Mouse (Mus musculus) heart, embryonic 14.5 days (tissue): ENCODE measurements at regions not wholly inside any gene's neighbourhood (a gene's known extent, or its start where the extent isn't known, plus 50 kb on each side); places are given as distances from the start of the nearest gene placed in this dataset.

Experiments used
- ATAC-seq: fragments of 200-750 bp; cut with Nextera tagmentation; 2 replicates; pipeline ENCODE4 v1.8.0; 2017; ENCODE audit warnings: low read depth, moderate TSS enrichment; ENCODE audit not compliant: insufficient number of reproducible peaks, insufficient read depth, low FRiP score
- H3K27ac ChIP-seq, 2 experiments: fragments of 200-500 bp in 1 of 2; fragments of 300-500 bp in 1 of 2; sonication (generic) in 1 of 2; replicated peaks in 1 of 2; 2 replicates each; pipeline ENCODE4 v1.5.1; 2012 to 2014; ENCODE audit warnings: low read depth in 2 of 2, low read length in 2 of 2, control low read depth in 1 of 2, mild to moderate bottlenecking in 1 of 2, mixed read lengths in 1 of 2; ENCODE audit not compliant: control insufficient read depth in 1 of 2, insufficient read depth in 1 of 2
- H3K27me3 ChIP-seq: fragments of 300-500 bp; sonication (generic); 2 replicates; pipeline ENCODE4 v1.6.1; 2014; ENCODE audit warnings: mild to moderate bottlenecking, low read length, control low read depth; ENCODE audit not compliant: control insufficient read depth, insufficient read depth
- H3K36me3 ChIP-seq: fragments of 300-500 bp; sonication (generic); 2 replicates; pipeline ENCODE4 v1.6.1; 2014; ENCODE audit warnings: mild to moderate bottlenecking, control low read depth, low read length, mixed read lengths; ENCODE audit not compliant: control insufficient read depth, insufficient read depth
- H3K4me1 ChIP-seq, 2 experiments: fragments of 200-500 bp in 1 of 2; fragments of 300-500 bp in 1 of 2; sonication (generic) in 1 of 2; 2 replicates each; pipeline ENCODE4 v1.6.1; 2012 to 2014; ENCODE audit warnings: low read length in 2 of 2, control low read depth in 1 of 2, mixed read lengths in 1 of 2; ENCODE audit not compliant: control insufficient read depth in 2 of 2, insufficient read depth in 2 of 2
- H3K4me2 ChIP-seq: fragments of 300-500 bp; sonication (generic); 2 replicates; pipeline ENCODE4 v1.6.1; 2014; ENCODE audit warnings: mild to moderate bottlenecking, low read length
- H3K4me3 ChIP-seq, 2 experiments: fragments of 200-500 bp in 1 of 2; fragments of 300-500 bp in 1 of 2; sonication (generic) in 1 of 2; 2 replicates each; pipeline ENCODE4 v1.5.1; 2012 to 2014; ENCODE audit warnings: low read length in 2 of 2, mild to moderate bottlenecking in 2 of 2, control low read depth in 1 of 2, low read depth in 1 of 2, moderate library complexity in 1 of 2; ENCODE audit not compliant: control insufficient read depth in 1 of 2, insufficient read depth in 1 of 2
- H3K9ac ChIP-seq: fragments of 300-500 bp; sonication (generic); 2 replicates; pipeline ENCODE4 v1.6.1; 2014; ENCODE audit warnings: mild to moderate bottlenecking, low read length
- H3K9me3 ChIP-seq: fragments of 300-500 bp; sonication (generic); 2 replicates; pipeline ENCODE4 v1.6.1; 2016; ENCODE audit warnings: low read length, control low read depth; ENCODE audit not compliant: control insufficient read depth
- WGBS: fragments of 180-500 bp; shearing (Covaris S2); extraction: QIAGEN DNeasy Blood & Tissue Kit; methylation state at CpG from one replicate; pipeline ENCODE4 v1.1.7; 2014; 5-methylcytosine and 5-hydroxymethylcytosine counted together

DNA sequence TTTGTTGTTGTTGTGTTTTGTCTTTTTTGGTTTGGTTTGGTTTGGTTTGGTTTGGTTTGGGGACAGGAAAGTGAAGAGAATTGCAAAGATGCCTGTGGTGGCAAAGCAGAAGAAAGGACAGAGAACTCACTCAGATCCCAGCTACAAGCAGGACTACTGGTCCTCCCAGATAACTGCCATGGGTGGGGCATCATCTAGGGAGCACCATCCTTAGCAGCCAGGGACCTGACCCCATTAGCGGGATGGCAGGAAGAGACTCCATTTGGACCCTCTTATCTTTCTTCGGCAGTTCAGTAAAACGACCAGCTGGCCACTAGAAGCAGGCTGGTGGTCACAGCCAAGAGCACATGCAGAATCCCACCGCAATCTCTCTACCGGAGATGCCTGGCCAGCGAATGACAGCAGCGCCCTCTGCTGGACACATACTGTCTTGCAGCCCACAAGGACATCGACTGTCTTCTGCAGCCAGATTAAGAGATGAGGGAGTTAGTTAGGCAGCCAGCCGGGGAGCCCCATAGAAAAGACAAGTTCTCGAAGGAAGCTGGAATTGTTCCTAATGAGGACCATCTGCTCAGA is 119.8 kb downstream of the Gm9195 start:
- Histone ChIP-seq H3K9ac (no peak overlapping the region), H3K27ac (no peak overlapping the region), H3K4me3 (no peak overlapping the region), H3K36me3 (no peaks in the 10 kb centered on the region), H3K4me2 (no peak overlapping the region), H3K27me3 (no peaks in the 10 kb centered on the region), H3K4me1 (no peaks in the 10 kb centered on the region), H3K9me3 (no peaks in the 10 kb centered on the region)
- 8% methylated on average over 10 of the region's 10 CpGs for WGBS
- peak; percentile 21; the same call in 1 of the 2 replicates for ATAC-seq

DNA sequence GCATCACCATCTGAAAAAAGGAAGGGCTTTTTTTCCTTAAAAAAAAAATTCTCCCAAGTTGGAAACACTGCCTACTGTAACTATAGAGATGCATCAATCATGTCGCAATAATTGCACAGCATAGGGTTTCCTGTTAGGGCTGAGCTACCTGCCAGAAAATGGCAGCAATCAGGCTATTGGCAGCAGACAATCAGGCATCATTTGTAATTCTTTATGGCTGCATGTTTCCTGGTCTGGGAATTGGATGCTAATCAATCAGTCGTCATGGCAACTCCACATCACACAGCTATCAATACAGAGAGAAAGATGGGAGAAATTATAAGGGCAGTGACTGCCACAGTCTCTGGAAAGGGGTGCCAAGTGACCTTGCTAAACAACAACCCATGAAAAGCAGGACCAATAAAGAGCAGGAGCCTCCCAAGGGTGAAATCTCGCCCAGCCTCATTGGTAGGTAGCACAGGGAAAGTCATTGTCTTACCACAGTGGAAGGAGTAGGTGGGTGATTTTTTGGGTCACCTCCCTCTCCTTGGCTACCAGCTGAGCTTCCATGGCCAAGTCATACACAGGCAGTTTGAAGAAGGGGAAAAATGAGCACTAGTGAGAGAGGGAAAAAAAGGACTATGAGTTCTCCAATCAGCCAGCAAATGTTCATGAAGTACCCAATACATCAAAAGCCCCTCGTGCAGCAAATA is 130.7 kb downstream of the Gm9195 start:
- no peak overlapping the region for H3K4me3 ChIP-seq
- no peak overlapping the region for H3K4me2 ChIP-seq
- H3K27me3 ChIP-seq, result no peaks in the 10 kb centered on the region
- H3K36me3 ChIP-seq, result no peaks in the 10 kb centered on the region
- 80% methylated on average over 4 of the region's 4 CpGs for WGBS
- no peak overlapping the region for H3K9ac ChIP-seq
- no peak overlapping the region for H3K27ac ChIP-seq
- no peak for ATAC-seq
- no peaks in the 10 kb centered on the region for H3K4me1 ChIP-seq
- no peaks in the 10 kb centered on the region for H3K9me3 ChIP-seq

DNA sequence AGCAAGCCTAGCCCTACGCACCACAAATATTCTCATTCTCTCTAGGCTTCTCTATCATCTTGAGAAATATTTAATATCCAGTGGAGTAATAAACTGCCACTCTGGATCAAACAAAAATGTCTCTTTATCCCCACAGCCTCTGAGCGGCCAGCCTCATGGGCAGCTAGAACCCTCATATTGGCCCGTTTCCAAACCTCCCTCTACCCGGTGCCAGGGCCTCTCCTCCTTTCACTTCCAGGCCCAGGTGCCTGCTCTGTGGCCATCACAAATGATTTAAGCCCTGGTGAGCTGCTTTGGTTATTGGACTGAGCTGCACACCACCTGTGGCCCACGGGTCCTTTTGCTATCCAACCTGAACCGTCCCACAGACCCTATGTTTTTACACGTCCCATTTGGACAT is 131.5 kb downstream of the Gm9195 start:
- Histone ChIP-seq H3K36me3 (no peaks in the 10 kb centered on the region), H3K27ac (no peak overlapping the region), H3K4me1 (no peaks in the 10 kb centered on the region), H3K9me3 (no peaks in the 10 kb centered on the region), H3K4me3 (no peak overlapping the region), H3K9ac (no peak overlapping the region), H3K27me3 (no peaks in the 10 kb centered on the region), H3K4me2 (no peak overlapping the region)
- 81% methylated on average over 7 of the region's 7 CpGs for WGBS
- no peak; the same call in 1 of the 2 replicates for ATAC-seq

DNA sequence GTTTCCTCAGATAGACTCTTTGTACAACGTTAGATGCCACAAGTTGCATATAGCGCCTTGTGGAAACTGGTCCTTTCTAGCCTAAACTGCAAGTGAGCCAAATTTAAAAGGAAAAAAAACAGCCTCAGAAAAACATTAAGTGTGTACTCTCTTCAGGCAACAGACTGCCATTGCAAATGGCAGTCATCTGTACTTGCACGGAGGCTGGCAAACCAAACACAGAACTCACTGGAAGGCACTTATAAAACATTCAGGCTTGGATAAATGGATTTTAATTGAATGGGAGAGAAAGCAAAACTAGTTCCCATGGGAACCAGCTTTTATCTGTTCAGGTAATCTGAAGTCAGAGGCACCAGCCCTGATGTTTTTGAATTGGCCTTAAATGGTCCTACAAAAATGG is 133.7 kb downstream of the Gm9195 start:
- 85% methylated on average over 3 of the region's 3 CpGs for WGBS
- Histone ChIP-seq H3K4me1 (no peaks in the 10 kb centered on the region), H3K4me3 (no peak overlapping the region), H3K36me3 (no peaks in the 10 kb centered on the region), H3K9me3 (no peaks in the 10 kb centered on the region), H3K4me2 (no peak overlapping the region), H3K9ac (no peak overlapping the region), H3K27ac (no peak overlapping the region), H3K27me3 (no peaks in the 10 kb centered on the region)
- ATAC-seq, result no peak

DNA sequence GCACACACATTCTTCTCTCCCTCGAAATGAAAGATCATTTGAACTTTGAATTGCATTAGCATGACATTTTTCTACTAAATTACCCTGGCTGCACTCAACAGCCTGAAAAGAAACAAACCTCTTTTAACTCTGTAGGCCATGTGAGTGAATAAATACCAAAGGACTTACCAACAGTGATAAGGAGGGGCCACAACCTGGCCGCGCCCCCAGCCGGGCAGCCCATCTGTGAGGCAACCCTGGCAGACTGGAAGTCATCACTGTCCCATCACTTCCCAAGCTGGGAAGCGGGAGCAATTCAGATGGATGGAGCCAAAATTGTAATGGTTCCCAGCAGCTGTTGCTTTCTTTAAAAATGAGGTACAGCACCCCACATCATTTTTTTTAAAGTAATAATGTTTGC is 149.5 kb downstream of the Gm9195 start:
- Histone ChIP-seq H3K36me3 (no peaks in the 10 kb centered on the region), H3K9me3 (no peaks in the 10 kb centered on the region), H3K4me2 (no peak overlapping the region), H3K9ac (no peak overlapping the region), H3K27ac (no peak overlapping the region), H3K4me1 (no peaks in the 10 kb centered on the region), H3K27me3 (no peaks in the 10 kb centered on the region), H3K4me3 (no peak overlapping the region)
- ATAC-seq, result no peak
- 45% methylated on average over 5 of the region's 5 CpGs for WGBS

DNA sequence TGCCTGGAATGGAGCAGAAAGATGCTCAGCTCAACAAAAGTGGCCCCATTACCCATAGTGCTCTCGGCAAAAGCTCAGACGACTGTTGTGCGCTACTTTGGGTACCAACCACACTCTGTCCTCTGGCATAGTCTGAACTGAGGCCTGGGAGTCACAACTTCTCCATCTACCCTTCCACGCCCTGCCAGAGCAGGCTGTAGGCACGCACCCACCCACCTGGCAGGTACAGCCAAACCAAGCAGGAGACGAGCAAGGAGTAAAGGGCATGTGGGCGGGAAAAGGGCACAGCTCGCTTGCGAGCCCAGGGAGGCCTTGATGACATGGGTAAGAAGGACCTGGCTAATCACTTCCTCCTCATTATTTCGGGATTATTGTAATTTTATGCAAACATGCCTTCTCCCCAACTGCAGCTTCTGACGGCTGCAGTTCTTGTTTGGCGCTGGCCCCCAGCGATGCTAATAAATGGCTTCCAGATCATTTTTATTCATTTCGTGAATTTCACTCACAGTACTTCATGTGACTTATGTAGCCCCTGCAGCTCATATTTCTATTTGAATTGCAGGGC is 150.0 kb downstream of the Gm9195 start:
- no peak overlapping the region for H3K9ac ChIP-seq
- H3K36me3 ChIP-seq, result no peaks in the 10 kb centered on the region
- no peak overlapping the region for H3K4me2 ChIP-seq
- H3K4me3 ChIP-seq, result no peak overlapping the region
- no peaks in the 10 kb centered on the region for H3K4me1 ChIP-seq
- whole genome bisulfite sequencing, result 73% methylated on average over 14 of the region's 14 CpGs
- H3K27me3 ChIP-seq, result no peaks in the 10 kb centered on the region
- H3K9me3 ChIP-seq, result no peaks in the 10 kb centered on the region
- H3K27ac ChIP-seq, result no peak overlapping the region
- ATAC-seq, result no peak

DNA sequence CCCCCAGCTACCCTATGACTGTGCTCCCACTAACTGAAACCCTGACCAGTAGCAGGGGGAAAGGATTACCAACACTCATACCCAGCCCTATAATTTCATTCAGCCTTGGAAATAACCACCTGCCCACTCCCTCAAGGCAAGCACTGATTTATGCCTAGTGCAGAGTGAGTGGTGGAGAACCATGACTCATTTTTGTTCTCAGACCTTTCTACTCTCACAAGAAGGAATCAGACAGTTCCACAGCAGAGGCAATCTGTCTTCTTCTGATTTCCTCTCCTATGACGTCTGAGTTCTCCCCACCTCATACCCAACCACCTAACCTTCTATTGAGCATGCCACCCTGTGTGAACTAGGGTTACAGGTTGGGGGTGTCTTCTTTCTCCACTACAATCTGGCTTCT is 153.6 kb downstream of the Gm9195 start:
- Histone ChIP-seq H3K9ac (no peak overlapping the region), H3K4me3 (no peak overlapping the region), H3K27ac (no peak overlapping the region), H3K4me2 (no peak overlapping the region), H3K36me3 (no peaks in the 10 kb centered on the region), H3K27me3 (no peaks in the 10 kb centered on the region), H3K9me3 (no peaks in the 10 kb centered on the region), H3K4me1 (no peaks in the 10 kb centered on the region)
- ATAC-seq, result no peak
- 59% methylated on average over 1 of the region's 1 CpGs for WGBS

DNA sequence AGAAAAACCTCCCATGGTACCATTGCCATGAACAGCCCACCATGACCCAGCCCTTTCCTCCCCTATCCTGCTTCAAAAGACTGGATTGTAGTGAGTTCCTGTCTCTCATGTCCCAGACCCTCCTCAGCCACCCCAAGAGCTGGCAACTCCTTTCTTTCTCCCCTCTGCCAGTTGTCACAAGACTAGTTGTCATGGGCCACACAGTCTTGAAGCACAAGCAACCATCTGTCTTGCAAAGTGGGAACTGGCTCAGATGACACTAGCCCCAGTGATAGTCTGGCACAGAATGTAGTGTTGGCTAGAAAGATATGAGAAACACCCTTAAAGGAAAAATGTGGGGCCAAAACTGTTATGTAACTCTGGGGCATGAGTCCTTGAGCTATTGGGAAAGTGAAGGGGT is 187.8 kb downstream of the Gm9195 start:
- Histone ChIP-seq H3K9me3 (no peaks in the 10 kb centered on the region), H3K4me3 (no peak overlapping the region), H3K4me2 (no peak overlapping the region), H3K9ac (no peak overlapping the region), H3K4me1 (no peaks in the 10 kb centered on the region), H3K27ac (no peak overlapping the region), H3K27me3 (no peaks in the 10 kb centered on the region), H3K36me3 (no peaks in the 10 kb centered on the region)
- no peak for ATAC-seq
